Mouse (Mus musculus) layer of hippocampus, postnatal 10 days (tissue): ENCODE measurements around the gene Dennd1a. TPM values are rescaled to one million over a fixed set of nuclear protein-coding genes. Genes with fewer than 3 reads are reported as not detected.

ENCODE experiments used
- DNase-seq, 2 experiments: peaks; one replicate each; pipeline ENCODE4 v3.0.0; 2021; ENCODE audit warnings: low spot score in 2 of 2
- long read RNA-seq: library from polyadenylated mRNA; stranded (forward); transcript quantifications from one replicate; pipeline ENCODE4 v2.0.0, GENCODE M21; 2023
- total RNA-seq, 2 experiments: library from RNA; stranded (reverse); gene quantifications; 2 replicates each; pipeline ENCODE4 v1.2.3; 2021

Dennd1a gene
- 10 to 100 TPM; 71.8 to 72.8 TPM for total RNA-seq
- long read RNA-seq, partial matches to known transcripts = 1 of 15 reads
- long read RNA-seq, other reads (novel, unspliced or antisense) = 14 of 15 reads

- DNase-seq = peak; percentile 83 to 88
Observed at GRCm38 (mm10) chr2:38286733-38287551, at the start of gene Dennd1a. Gene Dennd1a (minus strand): TSS chr2:38287390.

GRCm38 (mm10) chr2:38336606-38337005 lies 49.4 kb upstream of the Dennd1a start:
- no peak for DNase-seq

- no peak for DNase-seq
Observed at GRCm38 (mm10) chr2:38333586-38334119, 46.5 kb upstream of the Dennd1a start.

GRCm38 (mm10) chr2:38326671-38327070 lies 39.5 kb upstream of the Dennd1a start:
- no peak for DNase-seq

DNA sequence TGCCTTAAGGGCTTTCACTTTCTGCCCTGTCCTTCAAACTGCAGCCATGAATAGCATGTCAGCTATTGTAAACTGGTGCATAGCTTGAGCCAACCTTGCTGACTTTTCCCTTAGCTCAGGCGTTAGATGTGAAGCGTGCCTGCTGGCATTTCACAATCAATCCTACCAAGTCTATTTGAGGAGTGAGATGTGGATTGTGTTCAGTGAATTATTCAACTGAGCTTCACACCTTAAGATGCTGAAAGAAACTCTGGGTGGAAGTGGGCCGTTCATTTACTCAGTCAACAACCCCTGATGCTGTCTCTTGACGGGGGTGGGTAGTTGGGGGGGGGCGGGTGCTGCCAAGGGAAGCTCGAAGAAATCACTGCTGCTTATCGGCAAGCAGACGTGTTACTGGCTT lies 36.2 kb upstream of the Dennd1a start:
- no peak for DNase-seq

GRCm38 (mm10) chr2:38320911-38321310 lies 33.7 kb upstream of the Dennd1a start:
- no peak for DNase-seq

GRCm38 (mm10) chr2:38319086-38319485 lies 31.9 kb upstream of the Dennd1a start:
- no peak for DNase-seq

- no peak for DNase-seq
Observed at GRCm38 (mm10) chr2:38313399-38313798, 26.2 kb upstream of the Dennd1a start.

- DNase-seq = peak in 1 of 2 experiments; percentile 34
Observed at GRCm38 (mm10) chr2:38312921-38313320, 25.7 kb upstream of the Dennd1a start.

DNA sequence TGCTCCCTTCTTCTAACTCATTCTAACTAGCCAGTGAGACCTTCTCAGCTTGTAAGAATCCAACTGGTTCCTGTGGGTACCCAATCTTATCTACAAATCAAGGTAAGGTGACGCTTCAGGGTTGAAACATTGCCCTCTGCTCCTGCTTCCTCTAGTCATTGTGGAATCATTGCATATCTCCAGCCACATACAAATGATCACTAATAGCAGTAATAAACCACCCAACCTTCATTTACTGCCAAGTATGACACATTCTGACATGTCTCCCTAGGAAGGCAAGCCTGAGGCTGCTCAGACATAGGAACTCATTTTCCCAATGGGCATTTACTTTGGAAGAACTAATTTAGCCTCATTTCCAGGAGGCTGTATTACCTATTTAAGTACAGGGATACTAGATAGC lies 18.0 kb upstream of the Dennd1a start:
- DNase-seq = no peak

DNA sequence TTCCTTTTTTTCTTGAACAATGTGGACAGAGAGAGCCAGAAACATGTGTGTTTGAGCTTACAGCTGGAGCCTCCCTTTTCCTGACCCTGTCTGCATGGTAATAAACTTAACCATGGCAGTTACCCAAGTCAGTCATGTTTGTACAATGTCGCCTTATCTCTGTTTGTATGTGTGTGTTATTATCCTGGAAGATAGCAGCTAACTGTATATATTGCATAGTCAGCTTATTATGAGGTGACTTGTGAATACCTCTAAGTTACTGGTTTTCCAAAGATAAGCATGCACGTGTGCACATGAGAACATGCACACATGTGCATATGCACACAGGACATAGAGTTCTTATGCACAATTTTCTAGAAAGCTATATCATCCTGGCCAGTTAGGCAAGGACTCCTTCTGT lies 13.8 kb upstream of the Dennd1a start:
- DNase-seq = no peak

DNA sequence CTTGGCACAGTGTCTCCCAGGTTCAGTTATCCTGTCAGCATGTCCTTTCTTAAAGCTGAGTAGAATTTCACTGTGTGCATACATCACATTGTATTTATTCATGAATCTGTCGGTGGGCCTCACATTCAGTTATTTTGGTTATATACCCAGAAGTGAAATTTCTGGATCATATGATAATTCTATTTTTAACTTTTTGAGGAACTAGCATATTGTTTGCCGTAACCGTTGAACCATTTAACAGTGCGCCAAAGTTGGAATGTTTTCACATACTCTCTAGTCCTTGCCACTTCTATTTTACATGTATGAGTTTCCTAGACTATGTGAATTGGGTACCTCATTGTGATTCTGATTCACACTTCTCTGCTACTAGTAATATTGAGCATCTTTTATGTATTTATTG lies 8.7 kb upstream of the Dennd1a start:
- no peak for DNase-seq

DNA sequence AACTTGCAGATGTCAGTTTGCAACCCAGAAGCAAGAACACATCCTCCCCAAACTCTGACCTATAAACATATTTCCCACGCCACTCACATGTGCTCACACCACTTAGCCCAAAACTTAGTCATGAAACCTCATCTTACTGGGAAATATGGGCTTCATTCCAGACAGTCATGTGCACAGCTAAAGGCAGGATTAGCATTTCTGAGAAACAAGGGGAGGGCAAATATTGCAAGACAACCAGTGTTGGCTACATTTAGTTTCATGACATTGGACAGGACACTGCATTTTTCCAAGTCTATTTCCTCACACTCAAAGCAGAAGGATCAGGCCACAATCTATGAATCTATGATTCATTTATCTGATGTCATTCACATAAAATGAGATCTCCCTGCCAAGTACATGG lies 4.3 kb upstream of the Dennd1a start:
- DNase-seq = no peak

GRCm38 (mm10) chr2:38288226-38288625 lies 1.0 kb upstream of the Dennd1a start:
- DNase-seq = no peak

DNA sequence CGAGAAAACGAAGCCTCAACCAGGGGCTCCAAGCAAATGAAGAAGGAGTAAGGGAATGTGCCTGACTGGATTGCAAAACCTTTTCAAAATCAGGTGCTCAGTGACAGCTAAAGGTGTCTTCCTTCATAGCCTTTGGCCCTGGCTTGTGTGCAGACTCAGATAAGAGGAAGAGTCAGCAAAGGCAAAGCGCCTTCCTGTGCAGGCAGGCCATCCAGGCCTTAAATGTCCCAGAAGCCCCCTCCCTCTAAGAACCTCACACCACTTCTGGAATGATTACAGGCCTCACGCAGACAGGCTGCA lies 807 bp downstream of the Dennd1a start:
- no peak for DNase-seq

DNA sequence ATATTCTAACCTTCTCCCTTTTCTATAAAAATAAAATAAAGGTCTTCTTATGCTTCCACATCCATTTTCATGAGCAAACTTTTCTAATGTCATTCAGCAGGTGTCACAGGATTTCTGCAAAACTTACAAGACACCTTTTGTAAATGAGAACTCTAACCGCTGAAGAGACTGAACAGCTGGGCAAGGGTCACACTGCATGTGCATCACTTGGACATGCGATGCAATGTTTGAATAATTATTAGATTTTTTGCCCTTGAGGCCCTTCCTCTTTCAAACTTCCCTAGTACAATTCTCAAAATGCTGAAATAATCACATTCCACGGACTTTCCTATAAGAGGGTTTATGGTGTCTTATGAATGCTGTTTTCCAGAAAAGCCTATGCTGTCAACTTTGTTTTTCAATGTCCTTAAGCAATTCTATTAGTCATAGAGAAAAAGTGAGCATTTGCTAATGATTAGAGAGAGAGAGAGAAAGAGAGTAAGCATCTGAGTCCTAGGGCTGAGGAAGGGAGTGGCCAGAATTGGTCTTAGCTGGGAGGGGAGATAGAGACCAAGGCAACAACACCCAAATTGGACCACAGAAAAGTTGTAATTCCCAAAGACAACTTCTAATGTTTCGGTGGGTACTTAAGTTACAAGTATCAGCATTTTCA lies 1.3 kb downstream of the Dennd1a start:
- DNase-seq = no peak

DNA sequence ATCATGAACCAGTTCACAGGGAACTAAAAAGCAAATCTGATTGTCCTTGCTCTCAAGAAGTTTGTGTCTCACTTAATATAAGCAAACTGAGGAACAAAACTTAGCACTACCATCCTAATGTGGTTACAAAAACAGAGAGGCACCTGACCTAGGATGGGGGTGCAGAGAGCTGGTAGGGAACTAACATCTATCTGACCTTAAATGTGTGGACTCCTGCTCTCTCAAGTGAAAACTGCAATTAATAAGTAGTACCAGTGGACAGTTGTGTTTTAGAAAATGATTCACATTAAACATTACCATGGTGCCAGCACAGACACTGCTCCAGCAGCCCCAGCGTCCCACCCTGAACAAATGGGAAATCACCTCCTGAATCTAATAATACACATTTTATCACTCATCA lies 3.2 kb downstream of the Dennd1a start:
- no peak for DNase-seq

GRCm38 (mm10) chr2:38280376-38280775 lies 6.8 kb downstream of the Dennd1a start:
- DNase-seq = no peak

- no peak for DNase-seq
Observed at GRCm38 (mm10) chr2:38274973-38275372, 12.2 kb downstream of the Dennd1a start.

GRCm38 (mm10) chr2:38263653-38264052 lies 23.5 kb downstream of the Dennd1a start:
- DNase-seq = no peak

GRCm38 (mm10) chr2:38259052-38259451 lies 28.1 kb downstream of the Dennd1a start:
- no peak for DNase-seq

- peak; percentile 12 to 21 for DNase-seq
Observed at GRCm38 (mm10) chr2:38237616-38238015, 49.6 kb downstream of the Dennd1a start.
